Mouse (Mus musculus): ENCODE measurements at regions not wholly inside any gene's neighbourhood (a gene's known extent, or its start where the extent isn't known, plus 50 kb on each side); places are given as distances from the start of the nearest gene placed in this dataset.

- no peak overlapping the region for H3K4me2 ChIP-seq (replicated peaks; ENCODE audit: low read depth, low read length, severe bottlenecking)
- no peak overlapping the region for H3K27ac ChIP-seq (replicated peaks; ENCODE audit: low read depth, low read length)
- WGBS, result 92% methylated on average over 3 of the region's 3 CpGs
- no peak overlapping the region for H3K9ac ChIP-seq (ENCODE audit: low read depth, low read length, severe bottlenecking)
- H3K4me1 ChIP-seq (ENCODE audit: control insufficient read depth, insufficient read depth, low read length), result peaks cover 8% of the 10 kb centered on the region
- TF ChIP-seq POLR2A (IDR thresholded peaks at IDR 0.05; ENCODE audit: borderline replicate concordance, extremely low read depth, insufficient read depth, insufficient read length), result no peak
- no peak for ATAC-seq (ENCODE audit: low FRiP score, low read depth)
- H3K36me3 ChIP-seq (ENCODE audit: control insufficient read depth, insufficient read depth, low read length), result no peaks in the 10 kb centered on the region
- H3K9me3 ChIP-seq (ENCODE audit: control insufficient read depth, low read length), result no peaks in the 10 kb centered on the region
- no peak for DNase-seq (ENCODE audit: low spot score)
- H3K4me3 ChIP-seq (replicated peaks; ENCODE audit: low read length), result no peak overlapping the region
- no peaks in the 10 kb centered on the region for H3K27me3 ChIP-seq (ENCODE audit: control insufficient read depth, insufficient read depth, low read length)
Measured at GRCm38 (mm10) chr16:50733359-50733758, 142.4 kb upstream of the Ccdc54 start.

DNA sequence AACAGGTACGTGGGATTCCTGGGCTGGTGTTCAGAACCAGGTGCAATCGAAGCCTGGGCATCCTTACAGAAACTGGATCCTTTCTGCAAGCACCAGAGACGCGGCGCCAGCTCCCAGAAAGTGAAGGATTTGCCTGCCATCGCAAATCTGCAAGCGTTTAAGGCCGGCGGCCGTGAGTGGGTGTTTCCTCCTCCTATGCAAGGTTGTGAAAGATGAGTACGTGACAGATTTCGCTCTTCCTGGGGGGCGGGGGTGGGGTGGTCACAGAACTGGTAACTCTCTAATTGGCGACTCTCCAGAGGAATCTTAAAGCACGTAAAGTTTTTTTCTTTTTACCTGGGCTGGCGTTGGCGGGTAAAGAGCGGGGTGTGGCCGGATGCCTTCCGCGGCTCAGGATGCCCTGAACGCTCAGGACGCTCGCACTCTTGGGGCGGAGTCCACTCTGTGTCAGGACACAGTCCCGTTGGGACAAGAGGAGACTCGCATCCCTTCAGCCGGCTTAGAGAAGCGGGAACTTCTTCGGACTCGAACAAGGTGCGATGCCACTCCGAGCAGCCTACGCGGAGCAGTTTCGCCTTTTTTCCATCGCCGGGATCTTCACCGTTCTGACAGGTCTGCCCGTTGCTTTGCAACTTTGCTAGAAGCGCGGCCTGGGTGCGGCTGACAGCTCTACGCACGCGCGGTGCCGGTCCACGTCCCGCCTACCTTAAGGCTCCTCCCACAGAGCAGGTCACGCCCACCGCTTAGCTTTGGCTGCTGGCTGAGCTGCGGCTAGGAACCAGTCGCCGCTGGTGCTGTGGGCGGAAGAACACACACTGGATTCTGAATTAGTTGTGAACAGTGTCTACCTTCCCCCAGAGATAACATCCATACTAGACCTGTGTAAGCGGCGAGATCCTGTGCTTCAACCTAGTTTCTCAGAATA, 141.4 kb upstream of the Ccdc54 start:
- 0% methylated on average over 57 of the region's 58 CpGs for WGBS
- ATAC-seq (ENCODE audit: low FRiP score, low read depth) (peak; percentile 94), DNase-seq (ENCODE audit: low spot score) (peak; percentile 95)
- Histone ChIP-seq H3K4me1 (ENCODE audit: control insufficient read depth, insufficient read depth, low read length) (peaks cover 6% of the 10 kb centered on the region), H3K9me3 (ENCODE audit: control insufficient read depth, low read length) (no peaks in the 10 kb centered on the region), H3K4me2 (replicated peaks; ENCODE audit: low read depth, low read length, severe bottlenecking) (peak overlapping the region; percentile 88), H3K27ac (replicated peaks; ENCODE audit: low read depth, low read length) (peak overlapping the region; percentile 56; the same call in 1 of the 2 replicates), H3K36me3 (ENCODE audit: control insufficient read depth, insufficient read depth, low read length) (no peaks in the 10 kb centered on the region), H3K9ac (ENCODE audit: low read depth, low read length, severe bottlenecking) (peak overlapping the region; percentile 67), H3K27me3 (ENCODE audit: control insufficient read depth, insufficient read depth, low read length) (no peaks in the 10 kb centered on the region), H3K4me3 (replicated peaks; ENCODE audit: low read length) (peak overlapping the region; percentile 78)
- TF ChIP-seq POLR2A (IDR thresholded peaks at IDR 0.05; ENCODE audit: borderline replicate concordance, extremely low read depth, insufficient read depth, insufficient read length), result peak; percentile 77; the same call in 1 of the 2 replicates

DNA sequence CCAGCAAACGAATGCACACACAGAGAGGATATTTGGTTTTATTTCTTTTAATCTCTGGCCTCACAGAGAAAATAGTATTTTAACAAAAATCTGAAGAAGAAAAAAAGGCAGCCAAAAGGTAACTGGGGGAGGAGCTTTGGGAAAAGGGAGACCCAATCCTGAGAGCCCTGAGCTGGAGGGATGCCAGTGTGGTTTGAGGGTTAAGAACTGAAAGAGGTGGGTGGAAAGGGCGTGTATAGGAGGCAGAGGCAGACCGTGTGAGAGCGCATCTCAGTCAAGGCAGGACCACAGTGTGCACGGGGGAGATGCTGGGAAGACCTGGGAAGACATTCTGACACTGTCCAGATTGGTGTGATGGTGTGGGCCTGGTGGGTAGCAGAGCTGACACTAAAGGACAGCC, 138.4 kb upstream of the Ccdc54 start:
- WGBS, result 60% methylated on average over 5 of the region's 5 CpGs
- Histone ChIP-seq H3K27me3 (ENCODE audit: control insufficient read depth, insufficient read depth, low read length) (no peaks in the 10 kb centered on the region), H3K4me3 (replicated peaks; ENCODE audit: low read length) (no peak overlapping the region), H3K36me3 (ENCODE audit: control insufficient read depth, insufficient read depth, low read length) (no peaks in the 10 kb centered on the region), H3K9ac (ENCODE audit: low read depth, low read length, severe bottlenecking) (no peak overlapping the region), H3K9me3 (ENCODE audit: control insufficient read depth, low read length) (no peaks in the 10 kb centered on the region), H3K27ac (replicated peaks; ENCODE audit: low read depth, low read length) (no peak overlapping the region), H3K4me1 (ENCODE audit: control insufficient read depth, insufficient read depth, low read length) (no peaks in the 10 kb centered on the region), H3K4me2 (replicated peaks; ENCODE audit: low read depth, low read length, severe bottlenecking) (no peak overlapping the region)
- ATAC-seq (ENCODE audit: low FRiP score, low read depth), result no peak
- TF ChIP-seq POLR2A (IDR thresholded peaks at IDR 0.05; ENCODE audit: borderline replicate concordance, extremely low read depth, insufficient read depth, insufficient read length), result no peak
- no peak for DNase-seq (ENCODE audit: low spot score)

DNA sequence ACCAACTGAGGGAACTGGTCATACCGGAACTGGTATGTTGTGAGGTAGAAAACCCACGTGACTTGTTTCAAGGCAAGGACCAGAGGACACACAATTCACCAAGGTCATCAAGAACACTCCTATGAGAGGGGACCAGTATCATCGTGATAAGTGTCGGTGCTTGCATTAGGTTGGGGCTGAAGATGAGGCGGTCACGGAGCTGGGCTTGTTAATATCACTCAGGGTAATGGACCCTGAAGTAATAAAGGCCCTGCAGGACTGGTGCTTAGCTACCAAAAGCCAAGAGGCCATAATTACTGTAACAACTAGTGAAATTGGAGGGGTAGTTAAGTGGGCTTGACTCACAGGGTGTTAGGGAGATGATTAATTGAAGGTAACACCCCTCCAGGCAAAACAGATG, 132.2 kb upstream of the Ccdc54 start:
- no peak overlapping the region for H3K27ac ChIP-seq (replicated peaks; ENCODE audit: low read depth, low read length)
- H3K9me3 ChIP-seq (ENCODE audit: control insufficient read depth, low read length), result no peaks in the 10 kb centered on the region
- 56% methylated on average over 6 of the region's 6 CpGs for WGBS
- no peak for TF ChIP-seq POLR2A (IDR thresholded peaks at IDR 0.05; ENCODE audit: borderline replicate concordance, extremely low read depth, insufficient read depth, insufficient read length)
- H3K36me3 ChIP-seq (ENCODE audit: control insufficient read depth, insufficient read depth, low read length), result no peaks in the 10 kb centered on the region
- H3K4me3 ChIP-seq (replicated peaks; ENCODE audit: low read length), result no peak overlapping the region
- H3K4me1 ChIP-seq (ENCODE audit: control insufficient read depth, insufficient read depth, low read length), result peaks cover 3% of the 10 kb centered on the region; the same call in 1 of the 2 replicates
- DNase-seq (ENCODE audit: low spot score), result no peak
- no peak overlapping the region for H3K9ac ChIP-seq (ENCODE audit: low read depth, low read length, severe bottlenecking)
- no peak overlapping the region for H3K4me2 ChIP-seq (replicated peaks; ENCODE audit: low read depth, low read length, severe bottlenecking)
- H3K27me3 ChIP-seq (ENCODE audit: control insufficient read depth, insufficient read depth, low read length), result no peaks in the 10 kb centered on the region
- no peak for ATAC-seq (ENCODE audit: low FRiP score, low read depth)

- WGBS, result 58% methylated on average over 10 of the region's 10 CpGs
- peaks cover 3% of the 10 kb centered on the region; the same call in 1 of the 2 replicates for H3K4me1 ChIP-seq (ENCODE audit: control insufficient read depth, insufficient read depth, low read length)
- no peak overlapping the region for H3K27ac ChIP-seq (replicated peaks; ENCODE audit: low read depth, low read length)
- 0 out of 2 replicates have a peak, but pooled peaks have one; percentile 19 for ATAC-seq (ENCODE audit: low FRiP score, low read depth)
- no peak overlapping the region for H3K9ac ChIP-seq (ENCODE audit: low read depth, low read length, severe bottlenecking)
- peak; percentile 41 for DNase-seq (ENCODE audit: low spot score)
- no peaks in the 10 kb centered on the region for H3K27me3 ChIP-seq (ENCODE audit: control insufficient read depth, insufficient read depth, low read length)
- H3K9me3 ChIP-seq (ENCODE audit: control insufficient read depth, low read length), result no peaks in the 10 kb centered on the region
- no peak overlapping the region for H3K4me2 ChIP-seq (replicated peaks; ENCODE audit: low read depth, low read length, severe bottlenecking)
- no peaks in the 10 kb centered on the region for H3K36me3 ChIP-seq (ENCODE audit: control insufficient read depth, insufficient read depth, low read length)
- H3K4me3 ChIP-seq (replicated peaks; ENCODE audit: low read length), result no peak overlapping the region
- no peak for TF ChIP-seq POLR2A (IDR thresholded peaks at IDR 0.05; ENCODE audit: borderline replicate concordance, extremely low read depth, insufficient read depth, insufficient read length)
Measured at GRCm38 (mm10) chr16:50717306-50718017, 126.5 kb upstream of the Ccdc54 start.
